Mouse (Mus musculus) kidney, embryonic 15.5 days (tissue): ENCODE measurements around the gene Mn1. TPM values are rescaled to one million over a fixed set of nuclear protein-coding genes. Genes with fewer than 3 reads are reported as not detected.

Experiments used
- ATAC-seq: fragments of 200-750 bp; cut with Nextera tagmentation; replicated peaks from 2 replicates; pipeline ENCODE4 v1.8.0; 2017; ENCODE audit warnings: moderate TSS enrichment; ENCODE audit not compliant: low FRiP score
- H3K27ac ChIP-seq: fragments of 300-500 bp; sonication (generic); 2 replicates; pipeline ENCODE4 v1.5.1; 2015; ENCODE audit warnings: mild to moderate bottlenecking, inconsistent platforms
- H3K27me3 ChIP-seq: fragments of 300-500 bp; sonication (generic); 2 replicates; pipeline ENCODE4 v1.6.1; 2015; ENCODE audit warnings: inconsistent platforms
- H3K36me3 ChIP-seq: fragments of 300-500 bp; sonication (generic); 2 replicates; pipeline ENCODE4 v1.6.1; 2015; ENCODE audit warnings: inconsistent platforms
- H3K4me1 ChIP-seq: fragments of 300-500 bp; sonication (generic); 2 replicates; pipeline ENCODE4 v1.6.1; 2015; ENCODE audit warnings: inconsistent platforms
- H3K4me2 ChIP-seq: fragments of 300-500 bp; sonication (generic); 2 replicates; pipeline ENCODE4 v1.6.1; 2015; ENCODE audit warnings: moderate library complexity, mild to moderate bottlenecking, inconsistent platforms
- H3K4me3 ChIP-seq: fragments of 300-500 bp; sonication (generic); replicated peaks from 2 replicates; pipeline ENCODE4 v1.5.1; 2015; ENCODE audit warnings: mild to moderate bottlenecking, inconsistent platforms
- H3K9ac ChIP-seq: fragments of 300-500 bp; sonication (generic); 2 replicates; pipeline ENCODE4 v1.6.1; 2015; ENCODE audit warnings: mild to moderate bottlenecking, inconsistent platforms
- H3K9me3 ChIP-seq: fragments of 300-500 bp; sonication (generic); replicated peaks from 2 replicates; pipeline ENCODE4 v1.6.1; 2016; ENCODE audit warnings: inconsistent platforms
- WGBS: fragments of 180-500 bp; shearing (Covaris S2); methylation state at CpG from one replicate; pipeline ENCODE4 v1.1.7; 2015; ENCODE audit warnings: mixed read lengths; 5-methylcytosine and 5-hydroxymethylcytosine counted together
- polyA plus RNA-seq: library from polyadenylated mRNA; unstranded; fragments of >200 nt; fragmentation: Nextera tagmentation; extraction: Ambion mirVana; gene quantifications from 2 replicates; pipeline ENCODE4 v1.2.1, GENCODE M21; 2015

Gene Mn1
- polyA plus RNA-seq, 1 experiment from 2014 or later = 7.8 TPM

- Histone ChIP-seq H3K4me2 (peak overlapping the region; percentile 10), H3K9me3 (no peaks in the 10 kb centered on the region), H3K4me3 (no peak overlapping the region), H3K27me3 (peaks cover 95% of the 10 kb centered on the region), H3K9ac (no peak overlapping the region), H3K4me1 (peaks cover 67% of the 10 kb centered on the region), H3K36me3 (peaks cover 7% of the 10 kb centered on the region; the same call in 1 of the 2 replicates), H3K27ac (no peak overlapping the region)
- WGBS = 82% methylated on average over 10 of the region's 10 CpGs
- ATAC-seq = no peak
Observed at GRCm38 (mm10) chr5:111423011-111423410, 5.8 kb downstream of the Mn1 start.

DNA sequence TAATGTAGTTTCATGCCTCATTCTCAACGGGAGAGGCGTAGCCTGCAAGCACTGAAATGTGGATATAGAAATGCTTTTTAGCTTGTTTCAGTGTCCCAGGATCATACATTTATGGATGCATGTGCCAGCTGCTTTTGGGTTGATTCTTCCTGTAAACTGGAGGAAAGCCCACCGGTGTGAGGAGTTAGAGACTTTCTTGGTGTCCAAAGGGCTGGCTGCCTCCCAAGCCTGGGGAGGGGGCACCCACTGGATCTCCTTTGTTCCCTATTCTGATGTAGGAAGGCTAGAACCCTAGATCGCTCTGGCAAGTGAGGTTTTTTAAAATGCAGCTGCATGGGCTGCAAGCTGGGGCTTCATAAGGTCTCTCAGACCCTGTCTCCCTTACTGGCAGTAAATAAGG is 6.5 kb downstream of the Mn1 start:
- no peaks in the 10 kb centered on the region for H3K9me3 ChIP-seq
- peaks cover 7% of the 10 kb centered on the region; the same call in 1 of the 2 replicates for H3K36me3 ChIP-seq
- no peak overlapping the region for H3K27ac ChIP-seq
- 59% methylated on average over 4 of the region's 4 CpGs for WGBS
- peaks cover 94% of the 10 kb centered on the region for H3K27me3 ChIP-seq
- no peak for ATAC-seq
- no peak overlapping the region for H3K4me3 ChIP-seq
- H3K4me1 ChIP-seq = peaks cover 61% of the 10 kb centered on the region
- no peak overlapping the region for H3K9ac ChIP-seq
- H3K4me2 ChIP-seq = peak overlapping the region; percentile 28

DNA sequence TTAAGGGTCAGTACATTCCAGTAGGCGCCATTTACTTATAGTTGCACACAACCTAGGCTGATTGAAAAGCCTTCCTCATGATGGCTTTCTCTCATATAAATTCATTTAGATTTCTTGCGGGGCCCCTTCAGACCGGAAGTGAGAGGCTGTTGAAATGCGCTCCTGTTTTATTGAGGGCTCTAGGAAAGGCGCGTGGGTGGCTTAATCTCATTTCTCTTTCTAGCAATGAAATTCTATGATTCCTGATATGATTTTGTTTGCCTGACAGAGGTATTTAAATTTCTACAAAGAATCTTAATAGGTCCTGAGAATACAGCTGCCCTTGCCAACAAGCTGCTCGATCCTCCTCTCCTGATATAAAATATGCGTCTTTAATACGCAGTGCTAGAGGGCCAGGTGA is 8.7 kb downstream of the Mn1 start:
- 81% methylated on average over 9 of the region's 9 CpGs for WGBS

DNA sequence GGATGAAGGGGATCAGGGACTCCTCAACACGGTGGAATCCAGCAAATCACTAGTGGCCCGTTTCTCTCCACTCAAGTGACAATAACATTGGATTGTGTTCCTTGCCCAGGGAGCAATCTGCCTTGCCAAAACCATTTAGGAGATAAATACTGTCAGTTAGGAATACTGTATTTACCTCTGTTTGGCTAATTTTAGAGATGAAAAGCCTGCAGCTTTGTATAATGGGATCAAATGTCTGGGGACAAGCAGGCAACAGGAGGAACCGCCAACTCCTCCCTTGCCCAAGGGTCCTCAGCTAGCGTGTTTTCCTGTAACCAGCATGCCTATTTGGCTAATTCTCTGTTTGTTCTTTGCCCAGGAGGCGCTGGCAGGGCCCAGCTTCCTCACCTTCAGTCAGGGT is 9.1 kb downstream of the Mn1 start:
- peaks cover 80% of the 10 kb centered on the region for H3K27me3 ChIP-seq
- 71% methylated on average over 5 of the region's 5 CpGs for WGBS
- no peaks in the 10 kb centered on the region for H3K9me3 ChIP-seq
- peaks cover 6% of the 10 kb centered on the region; the same call in 1 of the 2 replicates for H3K36me3 ChIP-seq
- H3K27ac ChIP-seq = no peak overlapping the region
- H3K9ac ChIP-seq = no peak overlapping the region
- no peak overlapping the region for H3K4me3 ChIP-seq
- peaks cover 51% of the 10 kb centered on the region for H3K4me1 ChIP-seq
- ATAC-seq = no peak
- no peak overlapping the region for H3K4me2 ChIP-seq

More for the DNA sequence above, 8.7 kb downstream of the Mn1 start:
- H3K4me2 ChIP-seq = no peak overlapping the region
- H3K27ac ChIP-seq = no peak overlapping the region
- H3K9ac ChIP-seq = no peak overlapping the region
- peaks cover 82% of the 10 kb centered on the region for H3K27me3 ChIP-seq
- H3K36me3 ChIP-seq = peaks cover 7% of the 10 kb centered on the region; the same call in 1 of the 2 replicates
- ATAC-seq = no peak
- H3K4me1 ChIP-seq = peaks cover 51% of the 10 kb centered on the region
- H3K9me3 ChIP-seq = no peaks in the 10 kb centered on the region
- H3K4me3 ChIP-seq = no peak overlapping the region

DNA sequence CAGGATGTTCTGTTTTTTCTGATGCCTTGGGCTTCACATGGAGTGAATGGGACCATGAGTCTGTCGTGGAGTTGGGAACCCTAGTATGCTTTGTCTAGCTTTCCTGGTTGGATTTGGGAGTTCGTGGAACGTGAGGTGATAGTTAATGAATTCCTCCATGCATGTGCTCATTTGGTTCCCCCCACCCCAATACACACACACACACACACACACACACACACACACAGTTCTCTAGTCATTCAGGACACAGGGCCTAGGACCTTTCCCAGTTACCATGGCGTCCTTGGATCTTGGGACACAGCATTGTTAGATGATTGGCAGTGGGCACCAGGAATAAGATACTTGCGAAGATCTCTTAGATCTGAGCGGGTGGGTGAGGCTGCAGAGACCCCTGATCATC is 11.7 kb downstream of the Mn1 start:
- WGBS = 86% methylated on average over 6 of the region's 6 CpGs
- Histone ChIP-seq H3K36me3 (no peaks in the 10 kb centered on the region), H3K9me3 (no peaks in the 10 kb centered on the region), H3K4me1 (peaks cover 56% of the 10 kb centered on the region), H3K4me3 (no peak overlapping the region), H3K4me2 (no peak overlapping the region), H3K27me3 (peaks cover 74% of the 10 kb centered on the region), H3K27ac (no peak overlapping the region), H3K9ac (no peak overlapping the region)
- no peak for ATAC-seq

DNA sequence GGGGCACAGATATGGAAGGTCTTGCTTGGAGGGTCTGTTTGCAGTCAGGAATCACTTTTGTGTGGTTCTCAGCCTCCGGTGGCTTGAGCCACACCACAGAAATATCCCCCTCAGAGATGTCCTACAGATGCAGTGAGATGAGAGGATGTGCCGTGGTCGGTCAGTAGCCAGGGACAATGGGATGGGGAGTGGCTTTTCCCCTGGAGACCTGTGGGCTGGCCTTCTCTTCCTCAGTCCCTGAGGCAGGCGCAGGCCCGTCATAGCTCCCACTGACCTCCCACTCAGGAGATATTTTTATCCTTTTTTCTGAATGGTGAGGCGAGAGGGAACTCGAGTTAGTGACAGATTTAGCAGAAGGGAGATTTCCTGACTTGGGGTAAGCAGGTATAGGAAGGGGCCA is 12.6 kb downstream of the Mn1 start:
- Histone ChIP-seq H3K4me3 (no peak overlapping the region), H3K9me3 (no peaks in the 10 kb centered on the region), H3K4me1 (peaks cover 57% of the 10 kb centered on the region), H3K36me3 (no peaks in the 10 kb centered on the region), H3K4me2 (no peak overlapping the region), H3K27ac (no peak overlapping the region), H3K27me3 (peaks cover 71% of the 10 kb centered on the region), H3K9ac (no peak overlapping the region)
- WGBS = 69% methylated on average over 7 of the region's 7 CpGs
- no peak for ATAC-seq

DNA sequence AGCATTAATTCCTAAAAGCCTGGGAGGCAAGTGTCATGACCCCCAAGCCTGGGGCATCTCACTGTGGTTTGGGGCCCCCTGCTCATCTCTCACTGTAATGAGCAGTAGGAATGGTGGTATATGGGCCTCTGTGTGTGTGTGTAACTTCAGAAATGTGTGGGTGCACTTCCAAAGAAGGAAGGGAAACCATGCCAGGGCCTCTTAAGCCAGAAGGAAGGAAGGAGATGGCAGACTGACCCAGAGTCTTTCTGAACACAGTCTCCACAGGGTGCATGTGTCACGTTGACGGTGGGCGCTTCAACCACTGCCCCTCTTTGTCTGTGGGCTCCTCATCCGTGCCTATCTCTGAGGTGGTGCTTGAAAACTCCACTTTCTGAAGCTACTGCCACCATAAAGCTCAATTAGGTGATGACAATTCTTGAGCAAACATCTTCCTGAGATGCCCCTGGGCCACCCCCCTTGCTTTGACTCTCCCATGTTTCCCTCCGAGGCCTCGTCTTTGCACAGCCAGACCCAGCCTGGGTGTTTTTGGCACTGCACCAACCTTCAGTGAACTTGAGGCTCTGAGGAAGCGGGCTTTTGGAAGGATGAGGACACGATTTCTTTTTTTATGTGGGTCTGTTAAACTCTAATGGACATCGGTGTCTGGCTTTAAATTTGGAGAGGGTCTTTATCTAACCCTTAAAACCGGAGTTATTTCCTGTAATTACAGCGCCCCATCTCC is 14.0 kb downstream of the Mn1 start:
- Histone ChIP-seq H3K4me1 (peaks cover 59% of the 10 kb centered on the region), H3K27me3 (peaks cover 72% of the 10 kb centered on the region), H3K4me2 (no peak overlapping the region), H3K4me3 (no peak overlapping the region), H3K27ac (no peak overlapping the region), H3K9me3 (no peaks in the 10 kb centered on the region), H3K9ac (no peak overlapping the region), H3K36me3 (no peaks in the 10 kb centered on the region)
- 61% methylated on average over 11 of the region's 11 CpGs for WGBS
- ATAC-seq = no peak

DNA sequence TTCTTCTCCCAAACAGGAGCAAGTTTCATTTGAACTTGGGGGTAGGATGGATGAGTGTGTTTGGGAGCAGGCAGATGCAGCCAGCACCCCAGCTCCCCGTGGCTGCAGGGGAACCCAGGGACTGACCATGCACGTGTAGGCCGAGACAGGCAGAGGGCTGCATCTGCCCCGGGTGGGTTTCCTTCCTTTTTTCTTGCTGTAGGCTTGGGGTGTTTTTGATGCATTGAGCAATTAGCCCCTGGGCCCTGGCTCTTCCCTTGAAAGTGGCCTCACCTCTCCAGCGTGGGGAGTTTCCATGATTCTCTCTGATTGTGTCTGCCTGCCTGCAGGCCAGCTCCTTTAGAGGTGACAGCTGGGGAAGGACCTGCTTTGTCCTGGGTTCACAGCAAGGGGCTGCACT is 15.7 kb downstream of the Mn1 start:
- WGBS = 57% methylated on average over 5 of the region's 5 CpGs
- no peaks in the 10 kb centered on the region for H3K9me3 ChIP-seq
- no peak for ATAC-seq
- peaks cover 63% of the 10 kb centered on the region for H3K4me1 ChIP-seq
- H3K27ac ChIP-seq = no peak overlapping the region
- no peak overlapping the region for H3K4me2 ChIP-seq
- no peaks in the 10 kb centered on the region for H3K36me3 ChIP-seq
- H3K27me3 ChIP-seq = peaks cover 60% of the 10 kb centered on the region
- H3K9ac ChIP-seq = no peak overlapping the region
- H3K4me3 ChIP-seq = no peak overlapping the region

DNA sequence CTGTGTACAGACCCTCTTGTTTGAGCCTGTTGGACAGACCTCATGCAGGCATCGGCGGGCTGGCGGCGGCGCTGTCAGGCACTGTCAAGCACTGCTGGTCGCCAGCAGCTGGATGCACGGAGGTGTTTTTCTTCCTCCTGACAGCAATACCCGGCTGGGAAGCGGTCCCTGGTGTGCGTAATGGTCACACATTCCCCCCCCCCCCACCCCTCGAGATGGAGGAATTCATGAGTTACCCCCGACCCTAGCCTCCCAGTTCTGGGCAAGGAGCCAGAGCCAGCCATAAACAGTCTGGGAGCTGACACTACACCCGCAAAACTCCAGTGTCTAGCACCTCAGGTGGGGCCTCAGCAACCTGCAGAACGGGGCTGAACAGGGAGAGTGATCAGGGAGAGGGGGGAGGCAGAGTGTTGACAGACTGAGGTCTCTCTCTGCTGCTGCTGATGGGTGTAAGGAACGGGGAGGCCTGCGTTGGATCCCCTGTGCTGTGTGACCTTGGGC is 17.2 kb downstream of the Mn1 start:
- peaks cover 53% of the 10 kb centered on the region for H3K27me3 ChIP-seq
- no peak overlapping the region for H3K4me3 ChIP-seq
- H3K36me3 ChIP-seq = no peaks in the 10 kb centered on the region
- 0 out of 2 replicates have a peak overlapping the region, but pooled peaks have one; percentile 13 for H3K27ac ChIP-seq
- peaks cover 62% of the 10 kb centered on the region for H3K4me1 ChIP-seq
- no peaks in the 10 kb centered on the region for H3K9me3 ChIP-seq
- ATAC-seq = peak; percentile 59
- 12% methylated on average over 14 of the region's 16 CpGs for WGBS
- H3K4me2 ChIP-seq = peak overlapping the region; percentile 19; the same call in 1 of the 2 replicates
- no peak overlapping the region for H3K9ac ChIP-seq

DNA sequence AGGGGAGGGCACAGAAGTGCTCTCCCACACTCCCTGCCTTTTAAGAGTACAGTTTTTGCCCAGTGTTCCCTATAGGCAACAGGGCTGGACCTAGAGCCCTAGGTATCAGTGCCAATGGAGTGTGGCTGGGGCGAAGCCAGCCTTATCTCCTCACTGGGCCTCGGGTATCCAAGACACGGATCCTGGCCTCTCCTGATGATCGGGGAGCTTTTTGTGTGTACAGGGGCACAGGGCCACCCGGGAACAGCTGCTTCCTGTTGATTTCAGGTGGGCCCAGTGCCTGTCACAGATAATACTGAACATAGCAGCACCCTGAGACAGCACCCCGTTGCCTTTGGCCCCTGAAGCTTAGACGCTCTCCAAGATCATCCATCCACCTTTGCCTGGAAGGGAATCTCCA is 19.1 kb downstream of the Mn1 start:
- Histone ChIP-seq H3K9me3 (no peaks in the 10 kb centered on the region), H3K27ac (no peak overlapping the region), H3K27me3 (peaks cover 40% of the 10 kb centered on the region), H3K4me2 (no peak overlapping the region), H3K4me3 (no peak overlapping the region), H3K4me1 (peaks cover 46% of the 10 kb centered on the region), H3K9ac (no peak overlapping the region), H3K36me3 (no peaks in the 10 kb centered on the region)
- WGBS = 76% methylated on average over 7 of the region's 7 CpGs
- no peak for ATAC-seq

GRCm38 (mm10) chr5:111437205-111437604 is 20.0 kb downstream of the Mn1 start:
- 68% methylated on average over 7 of the region's 7 CpGs for WGBS
- no peaks in the 10 kb centered on the region for H3K9me3 ChIP-seq
- H3K27me3 ChIP-seq = peaks cover 38% of the 10 kb centered on the region
- no peaks in the 10 kb centered on the region for H3K36me3 ChIP-seq
- no peak overlapping the region for H3K4me2 ChIP-seq
- H3K4me3 ChIP-seq = no peak overlapping the region
- H3K9ac ChIP-seq = no peak overlapping the region
- peaks cover 43% of the 10 kb centered on the region for H3K4me1 ChIP-seq
- H3K27ac ChIP-seq = no peak overlapping the region
- ATAC-seq = no peak

- Histone ChIP-seq H3K27me3 (peaks cover 28% of the 10 kb centered on the region), H3K9ac (no peak overlapping the region), H3K27ac (no peak overlapping the region), H3K4me3 (no peak overlapping the region), H3K4me2 (no peak overlapping the region), H3K4me1 (peaks cover 40% of the 10 kb centered on the region), H3K36me3 (no peaks in the 10 kb centered on the region), H3K9me3 (no peaks in the 10 kb centered on the region)
- 88% methylated on average over 3 of the region's 3 CpGs for WGBS
- ATAC-seq = no peak
Observed at GRCm38 (mm10) chr5:111438336-111438735, 21.2 kb downstream of the Mn1 start.
